Mouse (Mus musculus) small intestine, adult 2 months (tissue): ENCODE measurements around the gene Stim1.

Experiments used
- CTCF ChIP-seq: fragments of 200-500 bp; IDR thresholded peaks from 2 replicates; pipeline ENCODE4 v1.5.1; 2012; ENCODE audit warnings: low read depth, mild to moderate bottlenecking, control low read depth, inconsistent platforms, low read length, moderate library complexity, mixed read lengths; ENCODE audit not compliant: insufficient replicate concordance, insufficient read length; ENCODE audit errors: extremely low read depth
- POLR2A ChIP-seq: fragments of 200-500 bp; IDR thresholded peaks from 2 replicates; pipeline ENCODE4 v1.6.1; 2012; ENCODE audit warnings: low read depth, mild to moderate bottlenecking, control low read depth, inconsistent platforms, low read length, moderate library complexity

GRCm38 (mm10) chr7:102353420-102353819 is 85.8 kb downstream of the Stim1 start:
- no peak for TF ChIP-seq POLR2A
- no peak for TF ChIP-seq CTCF
